Mouse (Mus musculus): Measurements from ENCODE around the gene Dagla. TPM values are rescaled to one million over a fixed set of nuclear protein-coding genes. Genes with fewer than 3 reads are reported as not detected.

Dagla gene
- polyA plus RNA-seq, 1 experiment from 2014 or later = 3.0 TPM

DNA sequence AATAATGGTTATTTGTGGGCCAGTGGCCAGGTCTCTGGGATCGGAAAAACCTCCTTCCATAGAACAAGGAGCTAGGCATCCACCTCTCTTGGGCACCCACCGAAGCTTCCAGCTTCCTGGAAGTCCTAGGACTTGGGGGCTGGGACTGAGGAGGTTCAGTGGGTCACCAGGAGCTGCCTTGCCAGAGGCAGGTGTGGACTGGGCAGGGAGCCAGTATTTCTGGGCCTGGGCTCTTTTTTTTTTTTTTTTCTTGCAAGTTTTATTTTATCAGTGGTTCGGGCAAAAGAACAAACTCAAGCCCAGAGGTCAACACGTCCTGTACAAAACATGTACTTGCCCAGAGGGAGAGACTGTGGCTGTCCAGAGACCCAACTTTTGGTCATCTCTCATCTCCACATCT is 78.9 kb downstream of the Dagla start:
- Histone ChIP-seq H3K4me2 (replicated peaks; ENCODE audit: low read depth, low read length) (no peak overlapping the region), H3K36me3 (ENCODE audit: control insufficient read depth, insufficient read depth, low read length) (no peaks in the 10 kb centered on the region), H3K27me3 (ENCODE audit: control insufficient read depth, insufficient read depth, low read length) (no peaks in the 10 kb centered on the region), H3K4me3 (ENCODE audit: low read length) (no peak overlapping the region), H3K9ac (ENCODE audit: low read depth, low read length) (no peak overlapping the region), H3K9me3 (ENCODE audit: control insufficient read depth, low read length) (no peaks in the 10 kb centered on the region), H3K27ac (ENCODE audit: low read depth, low read length) (no peak overlapping the region), H3K4me1 (ENCODE audit: control insufficient read depth, insufficient read depth, low read length) (peaks cover 37% of the 10 kb centered on the region)
- WGBS = 88% methylated on average over 4 of the region's 4 CpGs
- no peak for ATAC-seq (ENCODE audit: low FRiP score, low TSS enrichment)

DNA sequence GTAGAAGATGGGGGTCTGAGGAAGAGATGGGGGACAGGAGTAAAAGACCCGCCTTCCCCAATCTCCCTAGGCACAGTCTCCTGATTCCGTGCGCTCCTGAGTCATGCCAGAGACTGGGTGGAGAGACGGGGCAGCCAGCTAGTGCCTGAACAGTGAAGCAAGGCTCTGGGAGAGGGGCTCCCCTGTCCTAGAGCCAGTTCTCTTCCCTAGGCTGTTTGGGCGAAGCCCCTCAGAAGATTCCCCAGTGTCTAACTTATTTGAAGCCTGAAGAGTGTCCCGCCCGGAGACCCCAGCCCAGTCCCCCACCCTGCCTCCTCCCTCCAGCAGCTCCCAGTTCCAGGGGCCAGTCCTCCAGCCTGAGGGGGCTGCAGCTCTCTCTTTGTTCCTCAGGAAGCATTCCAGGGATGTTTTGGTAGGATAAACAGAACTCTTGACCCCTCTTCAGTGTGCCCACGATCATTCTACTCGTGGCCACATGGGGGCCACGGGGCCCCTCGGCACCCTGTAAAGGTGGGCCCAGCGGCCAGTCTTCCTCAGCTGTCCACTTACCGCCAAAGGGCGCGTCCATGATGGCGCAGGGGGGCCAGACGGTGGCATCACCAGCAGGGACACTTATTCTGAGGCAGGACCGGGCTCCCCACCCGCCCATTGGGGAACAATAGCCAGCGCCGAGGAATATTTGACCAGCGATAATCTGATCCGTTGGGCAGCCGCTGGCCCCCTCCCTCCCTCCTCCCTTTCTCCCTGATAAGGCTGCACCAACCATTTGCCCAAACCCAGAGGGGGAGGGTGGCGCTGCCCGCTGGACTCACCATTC is 79.8 kb downstream of the Dagla start:
- no peak overlapping the region for H3K4me3 ChIP-seq (ENCODE audit: low read length)
- H3K4me1 ChIP-seq (ENCODE audit: control insufficient read depth, insufficient read depth, low read length) = peaks cover 32% of the 10 kb centered on the region
- H3K9ac ChIP-seq (ENCODE audit: low read depth, low read length) = peak overlapping the region; percentile 12
- peak overlapping the region; percentile 13 for H3K4me2 ChIP-seq (replicated peaks; ENCODE audit: low read depth, low read length)
- no peaks in the 10 kb centered on the region for H3K27me3 ChIP-seq (ENCODE audit: control insufficient read depth, insufficient read depth, low read length)
- peak overlapping the region; percentile 6 for H3K27ac ChIP-seq (ENCODE audit: low read depth, low read length)
- peak; percentile 52 for ATAC-seq (ENCODE audit: low FRiP score, low TSS enrichment)
- H3K9me3 ChIP-seq (ENCODE audit: control insufficient read depth, low read length) = no peaks in the 10 kb centered on the region
- WGBS = 34% methylated on average over 26 of the region's 26 CpGs
- no peaks in the 10 kb centered on the region for H3K36me3 ChIP-seq (ENCODE audit: control insufficient read depth, insufficient read depth, low read length)

DNA sequence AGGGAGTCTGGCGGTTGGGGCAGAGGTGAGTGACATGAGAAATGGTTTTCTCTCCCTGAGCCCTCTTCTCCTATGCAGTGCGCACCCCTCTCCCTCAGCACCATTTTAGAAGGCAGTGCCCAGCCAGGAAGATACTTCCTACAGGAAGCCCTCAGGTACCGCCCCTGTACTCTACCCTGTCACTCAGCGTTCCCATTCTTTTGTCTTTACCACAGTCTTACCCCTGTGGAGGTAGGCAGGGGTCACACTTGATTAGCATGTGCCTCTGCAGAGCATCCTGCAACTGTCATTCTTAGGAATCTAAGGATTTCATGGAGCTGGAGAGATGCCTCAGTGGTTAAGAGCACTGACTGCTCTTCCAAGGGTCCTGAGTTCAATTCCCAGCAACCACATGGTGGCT is 81.1 kb downstream of the Dagla start:
- H3K36me3 ChIP-seq (ENCODE audit: control insufficient read depth, insufficient read depth, low read length) = no peaks in the 10 kb centered on the region
- H3K9ac ChIP-seq (ENCODE audit: low read depth, low read length) = no peak overlapping the region
- no peak for ATAC-seq (ENCODE audit: low FRiP score, low TSS enrichment)
- H3K4me1 ChIP-seq (ENCODE audit: control insufficient read depth, insufficient read depth, low read length) = peaks cover 32% of the 10 kb centered on the region
- H3K27ac ChIP-seq (ENCODE audit: low read depth, low read length) = no peak overlapping the region
- H3K9me3 ChIP-seq (ENCODE audit: control insufficient read depth, low read length) = no peaks in the 10 kb centered on the region
- H3K4me2 ChIP-seq (replicated peaks; ENCODE audit: low read depth, low read length) = no peak overlapping the region
- no peak overlapping the region for H3K4me3 ChIP-seq (ENCODE audit: low read length)
- 84% methylated on average over 4 of the region's 4 CpGs for WGBS
- no peaks in the 10 kb centered on the region for H3K27me3 ChIP-seq (ENCODE audit: control insufficient read depth, insufficient read depth, low read length)

DNA sequence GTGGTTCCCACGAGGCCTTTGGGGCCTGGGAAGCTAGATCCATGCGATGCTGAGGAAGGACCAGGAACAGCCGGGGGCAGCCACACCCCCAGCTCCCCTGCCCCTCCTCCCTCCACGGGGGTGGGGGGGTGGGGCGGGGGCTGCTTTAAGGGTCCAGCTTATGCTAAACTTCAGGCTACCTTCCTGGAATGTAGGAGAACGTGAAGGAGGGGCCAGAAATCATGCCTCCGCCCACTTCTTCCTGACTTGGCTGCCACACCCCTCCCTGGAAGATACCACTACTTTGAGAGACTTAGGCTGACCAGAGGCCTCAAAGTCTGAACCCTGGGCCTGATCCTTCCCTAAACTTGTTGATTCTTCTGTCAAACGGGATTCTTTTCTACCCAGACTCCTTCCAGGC is 82.0 kb downstream of the Dagla start:
- Histone ChIP-seq H3K27ac (ENCODE audit: low read depth, low read length) (peak overlapping the region; percentile 42; the same call in 1 of the 2 replicates), H3K36me3 (ENCODE audit: control insufficient read depth, insufficient read depth, low read length) (no peaks in the 10 kb centered on the region), H3K9ac (ENCODE audit: low read depth, low read length) (no peak overlapping the region), H3K4me1 (ENCODE audit: control insufficient read depth, insufficient read depth, low read length) (peaks cover 31% of the 10 kb centered on the region), H3K27me3 (ENCODE audit: control insufficient read depth, insufficient read depth, low read length) (no peaks in the 10 kb centered on the region), H3K9me3 (ENCODE audit: control insufficient read depth, low read length) (no peaks in the 10 kb centered on the region), H3K4me2 (replicated peaks; ENCODE audit: low read depth, low read length) (no peak overlapping the region), H3K4me3 (ENCODE audit: low read length) (no peak overlapping the region)
- ATAC-seq (ENCODE audit: low FRiP score, low TSS enrichment) = no peak
- 15% methylated on average over 8 of the region's 8 CpGs for WGBS

DNA sequence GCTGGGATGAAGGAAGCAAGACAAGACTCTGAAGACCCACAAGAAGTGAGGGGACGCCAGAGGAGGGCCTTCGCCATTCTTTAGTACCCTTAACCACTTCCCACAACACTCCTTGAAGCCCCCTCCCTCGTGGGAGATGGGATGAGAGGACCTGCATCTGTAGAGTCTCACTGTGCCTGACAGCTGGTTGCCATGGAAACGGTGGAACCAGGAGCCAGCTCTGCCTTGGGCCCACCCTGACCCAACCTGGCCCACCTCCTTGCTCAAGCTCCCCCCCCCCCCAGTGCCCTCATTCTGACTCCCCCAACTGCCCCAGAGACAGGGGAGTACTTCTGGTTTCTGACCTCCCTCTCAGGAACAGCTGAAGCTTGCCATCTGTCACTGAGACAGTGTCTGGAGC is 83.1 kb downstream of the Dagla start:
- Histone ChIP-seq H3K4me3 (ENCODE audit: low read length) (no peak overlapping the region), H3K4me1 (ENCODE audit: control insufficient read depth, insufficient read depth, low read length) (peaks cover 24% of the 10 kb centered on the region), H3K9ac (ENCODE audit: low read depth, low read length) (no peak overlapping the region), H3K27me3 (ENCODE audit: control insufficient read depth, insufficient read depth, low read length) (no peaks in the 10 kb centered on the region), H3K4me2 (replicated peaks; ENCODE audit: low read depth, low read length) (no peak overlapping the region), H3K36me3 (ENCODE audit: control insufficient read depth, insufficient read depth, low read length) (no peaks in the 10 kb centered on the region), H3K27ac (ENCODE audit: low read depth, low read length) (no peak overlapping the region), H3K9me3 (ENCODE audit: control insufficient read depth, low read length) (no peaks in the 10 kb centered on the region)
- 25% methylated on average over 4 of the region's 4 CpGs for WGBS
- ATAC-seq (ENCODE audit: low FRiP score, low TSS enrichment) = peak; percentile 50; the same call in 1 of the 2 replicates

DNA sequence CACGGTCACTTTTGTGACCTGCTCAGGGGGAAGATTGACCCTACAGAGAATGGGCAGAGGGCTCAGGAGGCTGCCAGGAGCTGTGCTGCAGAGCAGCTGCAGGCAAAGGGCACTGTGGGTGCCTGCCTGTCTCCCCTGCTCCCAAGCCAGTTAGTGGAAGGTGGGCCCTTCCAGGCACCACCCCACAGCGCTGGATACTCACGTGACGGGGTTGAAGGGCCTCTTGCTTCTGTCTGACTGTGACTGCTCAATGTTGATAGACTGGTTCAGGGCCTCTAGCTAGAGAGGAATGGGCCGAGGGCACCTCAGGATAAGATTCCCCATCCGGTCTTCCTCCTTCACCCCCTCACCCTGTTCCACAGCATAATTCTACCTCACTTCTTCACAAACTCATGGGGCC is 85.1 kb downstream of the Dagla start:
- WGBS = 60% methylated on average over 6 of the region's 6 CpGs
- Histone ChIP-seq H3K27me3 (ENCODE audit: control insufficient read depth, insufficient read depth, low read length) (no peaks in the 10 kb centered on the region), H3K4me2 (replicated peaks; ENCODE audit: low read depth, low read length) (no peak overlapping the region), H3K36me3 (ENCODE audit: control insufficient read depth, insufficient read depth, low read length) (no peaks in the 10 kb centered on the region), H3K27ac (ENCODE audit: low read depth, low read length) (no peak overlapping the region), H3K9ac (ENCODE audit: low read depth, low read length) (no peak overlapping the region), H3K4me3 (ENCODE audit: low read length) (no peak overlapping the region), H3K9me3 (ENCODE audit: control insufficient read depth, low read length) (no peaks in the 10 kb centered on the region), H3K4me1 (ENCODE audit: control insufficient read depth, insufficient read depth, low read length) (peaks cover 17% of the 10 kb centered on the region)
- ATAC-seq (ENCODE audit: low FRiP score, low TSS enrichment) = no peak

DNA sequence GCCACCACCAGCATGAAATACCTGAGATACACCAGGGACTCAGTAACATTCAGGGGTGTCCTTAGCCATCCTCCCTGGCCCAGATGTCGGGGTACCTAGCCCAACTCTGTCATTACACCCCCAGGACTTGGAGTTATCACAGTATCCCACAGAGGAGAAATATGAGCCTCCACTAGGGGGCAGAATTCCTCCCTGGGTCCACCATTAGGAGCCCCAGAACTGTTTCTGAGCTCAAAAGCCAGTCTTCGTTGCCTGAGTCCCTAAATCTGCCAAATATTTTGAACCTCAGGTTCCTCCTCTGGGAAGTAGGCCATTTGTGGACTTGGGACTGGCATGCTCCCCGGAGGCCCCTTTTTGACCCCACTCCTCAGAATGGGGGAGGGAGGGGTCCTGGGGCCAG is 85.6 kb downstream of the Dagla start:
- Histone ChIP-seq H3K4me2 (replicated peaks; ENCODE audit: low read depth, low read length) (no peak overlapping the region), H3K4me3 (ENCODE audit: low read length) (no peak overlapping the region), H3K9me3 (ENCODE audit: control insufficient read depth, low read length) (no peaks in the 10 kb centered on the region), H3K9ac (ENCODE audit: low read depth, low read length) (no peak overlapping the region), H3K36me3 (ENCODE audit: control insufficient read depth, insufficient read depth, low read length) (peaks cover 1% of the 10 kb centered on the region; the same call in 1 of the 2 replicates), H3K4me1 (ENCODE audit: control insufficient read depth, insufficient read depth, low read length) (peaks cover 12% of the 10 kb centered on the region; the same call in 1 of the 2 replicates), H3K27me3 (ENCODE audit: control insufficient read depth, insufficient read depth, low read length) (no peaks in the 10 kb centered on the region), H3K27ac (ENCODE audit: low read depth, low read length) (no peak overlapping the region)
- ATAC-seq (ENCODE audit: low FRiP score, low TSS enrichment) = no peak
- WGBS = 36% methylated on average over 3 of the region's 3 CpGs

DNA sequence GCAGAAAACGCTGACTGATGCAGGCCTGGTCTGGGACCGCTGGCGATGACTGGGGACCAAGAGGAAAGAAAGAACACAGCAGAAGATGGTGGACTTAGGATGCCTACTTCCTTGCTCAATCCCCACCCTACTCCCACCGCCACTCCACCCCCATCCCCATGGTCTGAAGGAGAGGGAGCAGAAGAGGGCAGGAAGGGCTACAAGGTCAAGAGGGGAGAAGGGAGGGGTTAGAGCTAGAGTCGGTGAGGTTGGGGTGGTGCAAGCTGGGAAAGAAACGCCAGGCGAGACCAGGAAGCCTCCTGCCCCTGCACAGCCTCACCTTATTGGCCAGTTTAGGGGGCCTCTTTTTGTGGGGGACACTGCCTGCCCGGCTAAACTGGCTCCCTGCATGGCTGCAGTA is 88.6 kb downstream of the Dagla start:
- 68% methylated on average over 8 of the region's 8 CpGs for WGBS
- Histone ChIP-seq H3K4me3 (ENCODE audit: low read length) (no peak overlapping the region), H3K9me3 (ENCODE audit: control insufficient read depth, low read length) (no peaks in the 10 kb centered on the region), H3K36me3 (ENCODE audit: control insufficient read depth, insufficient read depth, low read length) (peaks cover 18% of the 10 kb centered on the region; the same call in 1 of the 2 replicates), H3K27me3 (ENCODE audit: control insufficient read depth, insufficient read depth, low read length) (no peaks in the 10 kb centered on the region), H3K4me1 (ENCODE audit: control insufficient read depth, insufficient read depth, low read length) (no peaks in the 10 kb centered on the region), H3K9ac (ENCODE audit: low read depth, low read length) (no peak overlapping the region), H3K27ac (ENCODE audit: low read depth, low read length) (no peak overlapping the region), H3K4me2 (replicated peaks; ENCODE audit: low read depth, low read length) (no peak overlapping the region)
- ATAC-seq (ENCODE audit: low FRiP score, low TSS enrichment) = no peak

DNA sequence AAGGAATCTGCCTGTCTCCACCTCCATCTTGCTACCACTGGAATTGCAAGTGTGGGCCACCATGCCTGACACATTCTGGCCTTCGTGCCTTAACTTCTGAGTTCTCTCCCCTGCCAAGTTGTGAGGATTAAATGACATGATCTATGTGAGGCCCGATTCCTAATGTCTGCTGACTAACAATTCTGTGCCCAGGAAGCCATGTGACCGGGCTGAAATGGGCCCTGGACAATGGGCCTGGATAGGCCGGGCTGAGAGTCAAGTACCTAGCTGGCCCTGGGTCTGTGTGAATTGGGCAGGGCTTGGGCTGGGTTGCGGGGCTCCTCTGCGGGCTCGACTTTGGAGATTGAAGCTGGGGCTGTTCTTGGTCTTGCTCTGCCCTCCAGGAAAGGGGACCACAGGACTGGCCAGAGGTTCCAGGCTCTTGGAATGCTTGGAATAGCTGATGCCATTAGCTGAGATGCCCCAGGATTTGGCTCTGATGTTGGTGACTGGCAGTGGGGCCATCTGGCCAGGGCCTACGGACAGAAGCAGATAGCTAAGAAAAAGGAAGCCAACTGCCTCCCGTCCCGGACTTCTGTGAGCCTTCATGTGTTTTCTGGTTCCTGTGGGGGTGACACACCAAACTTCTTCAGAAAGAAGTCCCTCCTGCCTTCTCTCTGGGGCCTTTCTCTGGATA is 90.7 kb downstream of the Dagla start:
- H3K27me3 ChIP-seq (ENCODE audit: control insufficient read depth, insufficient read depth, low read length) = no peaks in the 10 kb centered on the region
- no peak overlapping the region for H3K9ac ChIP-seq (ENCODE audit: low read depth, low read length)
- ATAC-seq (ENCODE audit: low FRiP score, low TSS enrichment) = no peak
- H3K4me2 ChIP-seq (replicated peaks; ENCODE audit: low read depth, low read length) = no peak overlapping the region
- no peak overlapping the region for H3K27ac ChIP-seq (ENCODE audit: low read depth, low read length)
- H3K4me3 ChIP-seq (ENCODE audit: low read length) = no peak overlapping the region
- no peaks in the 10 kb centered on the region for H3K9me3 ChIP-seq (ENCODE audit: control insufficient read depth, low read length)
- H3K36me3 ChIP-seq (ENCODE audit: control insufficient read depth, insufficient read depth, low read length) = peaks cover 34% of the 10 kb centered on the region
- H3K4me1 ChIP-seq (ENCODE audit: control insufficient read depth, insufficient read depth, low read length) = no peaks in the 10 kb centered on the region
- 88% methylated on average over 10 of the region's 10 CpGs for WGBS

Data from kidney, embryonic 14.5 days (tissue).